Mouse (Mus musculus): ENCODE data around the gene Acp5. TPM values are rescaled to one million over a fixed set of nuclear protein-coding genes. Genes with fewer than 3 reads are reported as not detected.
A peak's percentile ranks its signal among the peaks of the same experiment; 100 is the strongest.

The Acp5 gene
- polyA plus RNA-seq, 1 experiment from 2014 or later: 16.8 TPM

DNA sequence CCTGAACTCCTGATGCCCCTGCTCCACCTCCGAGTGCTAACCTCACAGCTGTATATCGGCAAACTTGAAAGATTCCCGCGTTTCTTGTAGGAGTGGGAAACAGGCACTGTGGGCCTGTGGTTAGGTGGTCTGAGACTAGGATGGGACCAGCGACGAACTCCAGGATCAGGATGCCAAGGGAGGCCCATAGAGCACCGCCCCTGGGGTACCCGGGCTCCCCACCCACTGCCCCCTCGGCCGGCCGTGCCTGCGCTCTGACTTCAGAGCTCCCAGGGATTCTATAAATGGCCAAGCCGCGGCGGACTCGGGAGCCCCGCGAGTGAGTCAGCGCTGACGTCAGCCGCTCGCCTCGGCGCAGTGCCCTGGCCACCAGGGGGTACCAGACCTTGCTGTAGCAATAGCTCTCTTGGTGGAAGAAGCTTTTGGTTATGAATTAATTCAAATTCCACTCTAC, 39.6 kb downstream of the Acp5 start:
- Histone ChIP-seq H3K4me1 (ENCODE audit: control insufficient read depth, insufficient read depth, low read length) (no peaks in the 10 kb centered on the region), H3K9ac (ENCODE audit: low read length) (peak overlapping the region; percentile 61), H3K9me3 (ENCODE audit: control insufficient read depth, low read length) (no peaks in the 10 kb centered on the region), H3K36me3 (ENCODE audit: control insufficient read depth, insufficient read depth, low read length) (no peaks in the 10 kb centered on the region), H3K27me3 (ENCODE audit: control insufficient read depth, insufficient read depth, low read length) (peaks cover 24% of the 10 kb centered on the region), H3K4me2 (ENCODE audit: low read depth) (peak overlapping the region; percentile 64), H3K4me3 (ENCODE audit: low read depth, low read length) (peak overlapping the region; percentile 31), H3K27ac (ENCODE audit: low read depth, low read length) (no peak overlapping the region)
- 1% methylated on average over 24 of the region's 24 CpGs for WGBS
- DNase-seq (ENCODE audit: low spot score) (peak; percentile 81), ATAC-seq (ENCODE audit: insufficient read depth, low FRiP score, low TSS enrichment) (peak; percentile 63)

DNA sequence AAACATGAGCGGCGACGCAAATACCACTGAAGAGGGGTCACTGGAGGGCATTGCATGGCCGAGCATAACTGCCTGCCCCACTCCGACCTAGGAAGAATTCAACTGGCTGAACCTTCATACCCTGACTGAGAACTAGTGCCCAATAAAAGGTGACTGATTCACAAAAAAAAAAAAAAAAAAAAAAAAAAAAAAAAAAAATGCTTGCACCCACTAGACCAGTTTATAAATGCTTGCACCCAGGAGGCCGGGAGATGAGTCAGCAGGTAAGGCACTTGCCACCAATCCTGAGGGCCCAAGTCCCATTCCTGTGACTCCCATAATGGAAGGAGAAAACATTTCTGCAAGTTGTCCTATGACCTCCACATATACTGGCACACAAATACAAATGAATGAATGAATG, 42.8 kb downstream of the Acp5 start:
- Histone ChIP-seq H3K4me3 (ENCODE audit: low read depth, low read length) (no peak overlapping the region), H3K9ac (ENCODE audit: low read length) (no peak overlapping the region), H3K27me3 (ENCODE audit: control insufficient read depth, insufficient read depth, low read length) (no peaks in the 10 kb centered on the region), H3K9me3 (ENCODE audit: control insufficient read depth, low read length) (no peaks in the 10 kb centered on the region), H3K4me2 (ENCODE audit: low read depth) (no peak overlapping the region), H3K27ac (ENCODE audit: low read depth, low read length) (no peak overlapping the region), H3K36me3 (ENCODE audit: control insufficient read depth, insufficient read depth, low read length) (no peaks in the 10 kb centered on the region), H3K4me1 (ENCODE audit: control insufficient read depth, insufficient read depth, low read length) (no peaks in the 10 kb centered on the region)
- ATAC-seq (ENCODE audit: insufficient read depth, low FRiP score, low TSS enrichment) (no peak), DNase-seq (ENCODE audit: low spot score) (no peak)
- WGBS: 91% methylated on average over 6 of the region's 6 CpGs

GRCm38 (mm10) chr9:22089986-22090385, 45.5 kb downstream of the Acp5 start:
- Histone ChIP-seq H3K4me2 (ENCODE audit: low read depth) (no peak overlapping the region), H3K4me3 (ENCODE audit: low read depth, low read length) (no peak overlapping the region), H3K27me3 (ENCODE audit: control insufficient read depth, insufficient read depth, low read length) (no peaks in the 10 kb centered on the region), H3K27ac (ENCODE audit: low read depth, low read length) (no peak overlapping the region), H3K9ac (ENCODE audit: low read length) (no peak overlapping the region), H3K36me3 (ENCODE audit: control insufficient read depth, insufficient read depth, low read length) (no peaks in the 10 kb centered on the region), H3K9me3 (ENCODE audit: control insufficient read depth, low read length) (no peaks in the 10 kb centered on the region), H3K4me1 (ENCODE audit: control insufficient read depth, insufficient read depth, low read length) (no peaks in the 10 kb centered on the region)
- DNase-seq (ENCODE audit: low spot score) (no peak), ATAC-seq (ENCODE audit: insufficient read depth, low FRiP score, low TSS enrichment) (no peak)
- WGBS: 90% methylated on average over 7 of the region's 7 CpGs

DNA sequence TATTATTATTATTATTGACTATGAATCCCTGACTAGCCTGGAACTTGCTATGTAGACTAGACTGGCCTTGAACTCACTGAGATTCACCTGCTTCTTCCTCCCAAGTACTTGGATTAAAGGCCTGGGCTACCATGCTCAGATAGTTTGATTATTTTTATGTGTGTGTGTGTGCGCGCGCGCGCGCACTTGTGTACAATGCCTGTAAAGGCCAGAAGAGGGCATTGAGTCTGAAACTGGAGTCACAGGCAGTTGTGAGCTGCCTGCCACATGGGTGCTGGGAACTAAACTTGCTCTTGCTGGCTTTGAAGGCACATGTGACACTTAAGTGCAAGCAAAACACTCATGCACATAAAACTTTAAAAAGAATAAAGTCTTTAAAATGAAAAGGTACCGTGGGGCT, 46.2 kb downstream of the Acp5 start:
- no peaks in the 10 kb centered on the region for H3K36me3 ChIP-seq (ENCODE audit: control insufficient read depth, insufficient read depth, low read length)
- ATAC-seq (ENCODE audit: insufficient read depth, low FRiP score, low TSS enrichment) (no peak), DNase-seq (ENCODE audit: low spot score) (no peak)
- no peaks in the 10 kb centered on the region for H3K27me3 ChIP-seq (ENCODE audit: control insufficient read depth, insufficient read depth, low read length)
- H3K4me2 ChIP-seq (ENCODE audit: low read depth): no peak overlapping the region
- H3K9me3 ChIP-seq (ENCODE audit: control insufficient read depth, low read length): no peaks in the 10 kb centered on the region
- no peak overlapping the region for H3K27ac ChIP-seq (ENCODE audit: low read depth, low read length)
- 98% methylated on average over 7 of the region's 7 CpGs for WGBS
- H3K4me3 ChIP-seq (ENCODE audit: low read depth, low read length): no peak overlapping the region
- no peaks in the 10 kb centered on the region for H3K4me1 ChIP-seq (ENCODE audit: control insufficient read depth, insufficient read depth, low read length)
- no peak overlapping the region for H3K9ac ChIP-seq (ENCODE audit: low read length)

- H3K9ac ChIP-seq (ENCODE audit: low read length): no peak overlapping the region
- H3K36me3 ChIP-seq (ENCODE audit: control insufficient read depth, insufficient read depth, low read length): no peaks in the 10 kb centered on the region
- ATAC-seq (ENCODE audit: insufficient read depth, low FRiP score, low TSS enrichment) (no peak), DNase-seq (ENCODE audit: low spot score) (no peak)
- H3K9me3 ChIP-seq (ENCODE audit: control insufficient read depth, low read length): no peaks in the 10 kb centered on the region
- no peaks in the 10 kb centered on the region for H3K4me1 ChIP-seq (ENCODE audit: control insufficient read depth, insufficient read depth, low read length)
- no peaks in the 10 kb centered on the region for H3K27me3 ChIP-seq (ENCODE audit: control insufficient read depth, insufficient read depth, low read length)
- H3K27ac ChIP-seq (ENCODE audit: low read depth, low read length): no peak overlapping the region
- H3K4me2 ChIP-seq (ENCODE audit: low read depth): no peak overlapping the region
- WGBS: 79% methylated on average over 2 of the region's 2 CpGs
- H3K4me3 ChIP-seq (ENCODE audit: low read depth, low read length): no peak overlapping the region
Observed at GRCm38 (mm10) chr9:22087034-22087618, 48.4 kb downstream of the Acp5 start.

GRCm38 (mm10) chr9:22086012-22086411, 49.5 kb downstream of the Acp5 start:
- Histone ChIP-seq H3K4me3 (ENCODE audit: low read depth, low read length) (peak overlapping the region; percentile 69), H3K4me1 (ENCODE audit: control insufficient read depth, insufficient read depth, low read length) (no peaks in the 10 kb centered on the region), H3K27ac (ENCODE audit: low read depth, low read length) (no peak overlapping the region), H3K9ac (ENCODE audit: low read length) (peak overlapping the region; percentile 40; the same call in 1 of the 2 replicates), H3K4me2 (ENCODE audit: low read depth) (peak overlapping the region; percentile 84), H3K36me3 (ENCODE audit: control insufficient read depth, insufficient read depth, low read length) (no peaks in the 10 kb centered on the region), H3K9me3 (ENCODE audit: control insufficient read depth, low read length) (no peaks in the 10 kb centered on the region), H3K27me3 (ENCODE audit: control insufficient read depth, insufficient read depth, low read length) (no peaks in the 10 kb centered on the region)
- DNase-seq (ENCODE audit: low spot score) (no peak), ATAC-seq (ENCODE audit: insufficient read depth, low FRiP score, low TSS enrichment) (no peak)
- WGBS: 84% methylated on average over 6 of the region's 6 CpGs

DNA sequence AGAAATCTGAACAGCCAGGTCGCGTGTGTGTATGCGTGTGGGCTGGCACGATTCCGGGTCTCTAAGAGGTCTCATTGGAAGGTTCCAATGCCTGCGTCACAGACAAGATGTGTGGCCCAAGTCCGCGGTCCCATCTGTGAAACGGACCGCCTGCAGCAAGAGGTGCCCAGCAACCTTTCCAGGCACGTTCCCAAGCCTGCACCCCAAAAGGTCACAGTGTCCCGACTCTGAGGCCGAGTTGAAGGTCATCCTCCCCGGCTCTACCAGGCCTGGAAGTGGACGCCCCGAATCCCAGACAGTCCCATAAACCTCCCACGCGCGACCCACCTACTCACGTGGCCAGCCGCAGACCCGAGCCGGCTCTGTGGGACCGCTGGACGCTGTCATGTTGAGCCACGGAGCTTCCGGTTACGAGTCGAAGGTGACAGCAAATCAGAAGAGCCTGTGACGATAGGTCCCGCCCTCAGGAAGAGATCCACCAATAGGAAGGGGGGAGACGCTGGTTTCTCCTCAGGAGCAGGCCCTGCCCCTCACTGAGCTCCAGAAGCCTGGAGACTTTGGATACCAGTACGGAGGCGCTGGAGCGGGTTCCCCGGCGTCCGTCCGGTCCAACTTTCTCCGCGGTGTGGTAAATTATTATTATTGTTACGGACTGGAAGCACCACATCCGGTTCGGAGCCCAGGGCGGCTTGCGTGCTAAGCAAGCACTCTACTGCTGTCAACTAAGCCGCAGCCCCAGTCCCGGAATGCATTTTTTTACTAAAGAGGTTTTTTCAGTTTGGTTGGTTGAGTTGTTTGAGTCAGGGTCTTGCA, 50.3 kb downstream of the Acp5 start, which contains the start of gene Ecsit:
Gene Ecsit, minus strand, starts transcription at position 417 of the 813 bp plus-strand sequence.
- Histone ChIP-seq H3K27ac (ENCODE audit: low read depth, low read length) (0 out of 2 replicates have a peak within 1 kb of the TSS, but pooled peaks have one; percentile 17), H3K9ac (ENCODE audit: low read length) (peak within 1 kb of the TSS; percentile 70), H3K36me3 (ENCODE audit: control insufficient read depth, insufficient read depth, low read length) (no peaks in the 10 kb centered on the region), H3K27me3 (ENCODE audit: control insufficient read depth, insufficient read depth, low read length) (no peaks in the 10 kb centered on the region), H3K4me1 (ENCODE audit: control insufficient read depth, insufficient read depth, low read length) (no peaks in the 10 kb centered on the region), H3K9me3 (ENCODE audit: control insufficient read depth, low read length) (no peaks in the 10 kb centered on the region), H3K4me3 (ENCODE audit: low read depth, low read length) (peak within 1 kb of the TSS; percentile 69), H3K4me2 (ENCODE audit: low read depth) (peak within 1 kb of the TSS; percentile 84)
- under 1% methylated on average over 48 of the region's 48 CpGs for WGBS
- ATAC-seq (ENCODE audit: insufficient read depth, low FRiP score, low TSS enrichment): peak; percentile 99
- DNase-seq (ENCODE audit: low spot score): peak; percentile 92

DNA sequence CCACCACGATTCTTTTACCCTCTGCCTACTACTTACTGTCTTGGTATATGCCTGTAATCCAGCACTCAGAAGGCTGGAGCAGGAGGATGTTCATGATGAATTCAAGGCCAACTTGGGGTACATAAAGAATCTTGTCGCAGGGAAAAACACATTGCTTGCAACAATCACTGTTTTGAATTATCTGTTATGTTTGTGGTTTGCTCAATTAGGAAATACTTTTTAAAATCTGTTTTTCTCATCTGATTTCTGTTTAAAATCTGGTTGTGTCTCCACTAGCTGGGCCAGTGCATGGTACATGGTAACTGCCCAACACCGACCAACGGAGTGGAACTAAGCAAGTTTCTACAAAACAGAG, 50.9 kb downstream of the Acp5 start:
- 43% methylated on average over 4 of the region's 4 CpGs for WGBS
- Histone ChIP-seq H3K4me2 (ENCODE audit: low read depth) (peak overlapping the region; percentile 84), H3K4me3 (ENCODE audit: low read depth, low read length) (peak overlapping the region; percentile 69), H3K36me3 (ENCODE audit: control insufficient read depth, insufficient read depth, low read length) (no peaks in the 10 kb centered on the region), H3K4me1 (ENCODE audit: control insufficient read depth, insufficient read depth, low read length) (no peaks in the 10 kb centered on the region), H3K27ac (ENCODE audit: low read depth, low read length) (no peak overlapping the region), H3K27me3 (ENCODE audit: control insufficient read depth, insufficient read depth, low read length) (no peaks in the 10 kb centered on the region), H3K9ac (ENCODE audit: low read length) (peak overlapping the region; percentile 70), H3K9me3 (ENCODE audit: control insufficient read depth, low read length) (no peaks in the 10 kb centered on the region)
- DNase-seq (ENCODE audit: low spot score) (no peak), ATAC-seq (ENCODE audit: insufficient read depth, low FRiP score, low TSS enrichment) (no peak)

Data from neural tube, embryonic 11.5 days (tissue).